Mouse (Mus musculus) heart, embryonic 15.5 days (tissue): Measurements from ENCODE around the gene Hras. TPM values are rescaled to one million over a fixed set of nuclear protein-coding genes. Genes with fewer than 3 reads are reported as not detected.

Source experiments
- ATAC-seq: fragments of 200-750 bp; cut with Nextera tagmentation; replicated peaks from 2 replicates; pipeline ENCODE4 v1.8.0; 2017; ENCODE audit warnings: low read depth, moderate TSS enrichment; ENCODE audit not compliant: insufficient number of reproducible peaks, insufficient read depth, low FRiP score
- H3K27ac ChIP-seq: fragments of 300-500 bp; sonication (generic); 2 replicates; pipeline ENCODE4 v1.5.1; 2015; ENCODE audit warnings: mild to moderate bottlenecking, inconsistent platforms
- H3K27me3 ChIP-seq: fragments of 300-500 bp; sonication (generic); 2 replicates; pipeline ENCODE4 v1.6.1; 2015; ENCODE audit warnings: inconsistent platforms
- H3K36me3 ChIP-seq: fragments of 300-500 bp; sonication (generic); 2 replicates; pipeline ENCODE4 v1.6.1; 2015; ENCODE audit warnings: mild to moderate bottlenecking, inconsistent platforms
- H3K4me1 ChIP-seq: fragments of 300-500 bp; sonication (generic); replicated peaks from 2 replicates; pipeline ENCODE4 v1.6.1; 2015; ENCODE audit warnings: inconsistent platforms
- H3K4me2 ChIP-seq: fragments of 300-500 bp; sonication (generic); 2 replicates; pipeline ENCODE4 v1.6.1; 2015; ENCODE audit warnings: inconsistent platforms, mild to moderate bottlenecking, moderate library complexity
- H3K4me3 ChIP-seq: fragments of 300-500 bp; sonication (generic); 2 replicates; pipeline ENCODE4 v1.5.1; 2015; ENCODE audit warnings: mild to moderate bottlenecking, inconsistent platforms
- H3K9ac ChIP-seq: fragments of 300-500 bp; sonication (generic); 2 replicates; pipeline ENCODE4 v1.6.1; 2015; ENCODE audit warnings: mild to moderate bottlenecking, inconsistent platforms
- H3K9me3 ChIP-seq: fragments of 300-500 bp; sonication (generic); replicated peaks from 2 replicates; pipeline ENCODE4 v1.6.1; 2016; ENCODE audit warnings: inconsistent platforms
- WGBS: fragments of 180-500 bp; shearing (Covaris S2); methylation state at CpG from one replicate; pipeline ENCODE4 v1.1.7; 2015; ENCODE audit warnings: mixed read lengths; 5-methylcytosine and 5-hydroxymethylcytosine counted together
- polyA plus RNA-seq: library from polyadenylated mRNA; unstranded; fragments of >200 nt; fragmentation: Nextera tagmentation; extraction: Ambion mirVana; gene quantifications from 2 replicates; pipeline ENCODE4 v1.2.1, GENCODE M21; 2015

The Hras gene
- polyA plus RNA-seq, 1 experiment from 2014 or later, result 74.4 TPM

DNA sequence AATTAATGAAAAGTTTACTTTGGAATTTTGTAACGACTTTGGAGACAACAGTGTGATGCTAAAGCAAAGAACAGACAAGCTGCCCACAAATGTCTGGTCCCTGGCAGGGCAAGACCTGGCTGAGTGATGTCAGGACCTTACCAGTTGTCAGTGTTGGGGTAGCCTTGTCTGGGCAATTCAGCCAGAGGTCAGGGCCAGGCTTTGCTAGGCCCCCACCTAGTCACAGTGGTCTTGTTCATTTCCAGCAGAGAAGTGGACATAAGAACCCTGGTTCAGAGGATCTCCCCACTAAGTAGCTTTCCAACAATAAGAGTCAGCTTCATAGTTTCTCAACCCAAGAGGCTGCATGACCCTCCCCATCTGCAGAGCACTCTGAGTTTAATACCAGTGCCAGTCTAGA lies 26.6 kb upstream of the Hras start:
- H3K27me3 ChIP-seq, result no peaks in the 10 kb centered on the region
- H3K9me3 ChIP-seq, result no peaks in the 10 kb centered on the region
- H3K4me2 ChIP-seq, result peak overlapping the region; percentile 89
- peak overlapping the region; percentile 66 for H3K4me3 ChIP-seq
- ATAC-seq, result no peak
- 0 out of 2 replicates have a peak overlapping the region, but pooled peaks have one; percentile 89 for H3K27ac ChIP-seq
- no peaks in the 10 kb centered on the region for H3K36me3 ChIP-seq
- H3K4me1 ChIP-seq, result peaks cover 44% of the 10 kb centered on the region
- WGBS, result 78% methylated on average over 1 of the region's 1 CpGs
- H3K9ac ChIP-seq, result peak overlapping the region; percentile 85; the same call in 1 of the 2 replicates

DNA sequence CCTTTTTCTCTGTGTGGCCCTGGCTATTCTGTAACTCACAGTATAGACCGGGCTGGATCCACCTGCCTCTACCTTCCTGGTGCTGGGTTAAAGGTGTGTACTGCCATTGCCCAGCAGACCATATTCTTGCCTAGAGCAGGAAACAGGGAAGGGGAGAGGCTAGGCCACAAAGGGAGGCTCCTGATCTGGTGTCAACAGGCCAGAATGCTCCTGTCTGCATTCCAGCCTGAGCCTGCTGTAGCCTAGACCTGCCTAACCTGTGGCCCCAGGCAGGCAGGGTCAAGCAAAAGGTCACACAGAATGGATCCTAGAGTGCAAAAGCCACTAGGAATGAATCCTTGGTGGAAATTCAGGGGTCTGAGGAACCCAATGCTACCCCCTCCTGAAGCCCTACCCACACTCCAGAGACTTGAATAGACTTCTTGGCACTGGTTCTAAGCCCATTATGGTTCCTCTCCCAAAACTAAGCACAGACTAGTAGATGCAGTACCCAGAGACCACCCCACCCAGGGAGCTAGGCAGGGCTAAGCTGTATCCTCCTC lies 25.8 kb upstream of the Hras start:
- H3K4me1 ChIP-seq, result peaks cover 50% of the 10 kb centered on the region
- no peaks in the 10 kb centered on the region for H3K27me3 ChIP-seq
- H3K4me3 ChIP-seq, result no peak overlapping the region
- 0 out of 2 replicates have a peak overlapping the region, but pooled peaks have one; percentile 89 for H3K4me2 ChIP-seq
- no peak overlapping the region for H3K9ac ChIP-seq
- no peaks in the 10 kb centered on the region for H3K9me3 ChIP-seq
- no peaks in the 10 kb centered on the region for H3K36me3 ChIP-seq
- WGBS, result 92% methylated on average over 1 of the region's 1 CpGs
- no peak for ATAC-seq
- H3K27ac ChIP-seq, result no peak overlapping the region

DNA sequence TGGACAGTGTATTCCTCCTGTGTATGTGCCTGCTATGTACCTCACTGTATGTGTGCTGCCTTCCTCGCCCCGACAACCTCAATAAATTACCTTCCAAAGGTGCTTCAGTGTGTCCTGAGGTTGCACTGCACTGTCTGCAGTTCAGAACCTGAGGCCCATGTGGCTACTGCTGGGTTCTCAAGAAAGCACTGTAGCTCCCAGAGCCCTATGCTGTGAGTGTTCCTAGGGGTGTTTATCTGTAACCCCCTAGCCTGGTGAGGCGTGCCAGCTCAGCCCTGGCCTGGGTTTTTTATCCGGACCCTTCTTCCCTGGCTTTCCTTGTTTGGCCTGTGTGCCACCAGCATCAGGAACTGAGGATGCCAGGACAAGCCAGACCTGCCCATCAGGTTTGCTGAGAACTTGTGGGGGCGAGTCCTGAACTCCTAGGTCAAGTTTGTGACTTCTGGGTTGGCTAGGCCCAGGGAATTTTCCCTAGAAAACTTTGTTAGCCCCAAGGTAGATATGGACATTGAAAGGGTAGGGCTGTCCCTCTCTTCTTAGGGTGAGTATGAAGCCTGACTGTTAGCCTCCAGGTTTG lies 24.8 kb upstream of the Hras start:
- ATAC-seq, result no peak
- 0 out of 2 replicates have a peak overlapping the region, but pooled peaks have one; percentile 4 for H3K9ac ChIP-seq
- no peaks in the 10 kb centered on the region for H3K9me3 ChIP-seq
- H3K4me2 ChIP-seq, result no peak overlapping the region
- H3K27ac ChIP-seq, result no peak overlapping the region
- no peaks in the 10 kb centered on the region for H3K27me3 ChIP-seq
- 85% methylated on average over 5 of the region's 5 CpGs for WGBS
- no peak overlapping the region for H3K4me3 ChIP-seq
- H3K4me1 ChIP-seq, result peaks cover 50% of the 10 kb centered on the region
- no peaks in the 10 kb centered on the region for H3K36me3 ChIP-seq

DNA sequence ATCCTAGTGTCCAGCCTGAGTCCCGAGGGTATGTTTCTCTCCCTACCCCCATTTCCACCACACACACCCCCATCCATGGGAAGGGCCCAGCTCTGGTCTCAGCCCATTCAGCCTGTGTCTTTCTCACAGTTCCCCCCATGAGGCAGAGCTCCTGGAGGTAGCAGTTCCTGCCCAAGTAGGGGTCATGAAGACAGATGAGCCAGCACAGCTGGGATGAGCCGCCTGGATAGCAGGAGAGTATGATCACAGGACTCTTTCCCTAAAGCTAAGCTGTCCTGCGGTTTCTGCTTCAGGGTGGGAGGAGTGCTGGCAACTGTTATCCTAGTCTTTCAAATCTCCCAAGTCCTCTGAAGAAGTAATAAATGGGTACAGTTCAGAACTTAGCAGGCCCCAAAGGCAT lies 24.3 kb upstream of the Hras start:
- no peaks in the 10 kb centered on the region for H3K27me3 ChIP-seq
- no peaks in the 10 kb centered on the region for H3K36me3 ChIP-seq
- no peak overlapping the region for H3K4me2 ChIP-seq
- 87% methylated on average over 3 of the region's 3 CpGs for WGBS
- no peak overlapping the region for H3K27ac ChIP-seq
- peaks cover 49% of the 10 kb centered on the region for H3K4me1 ChIP-seq
- no peak for ATAC-seq
- no peaks in the 10 kb centered on the region for H3K9me3 ChIP-seq
- H3K9ac ChIP-seq, result no peak overlapping the region
- no peak overlapping the region for H3K4me3 ChIP-seq

DNA sequence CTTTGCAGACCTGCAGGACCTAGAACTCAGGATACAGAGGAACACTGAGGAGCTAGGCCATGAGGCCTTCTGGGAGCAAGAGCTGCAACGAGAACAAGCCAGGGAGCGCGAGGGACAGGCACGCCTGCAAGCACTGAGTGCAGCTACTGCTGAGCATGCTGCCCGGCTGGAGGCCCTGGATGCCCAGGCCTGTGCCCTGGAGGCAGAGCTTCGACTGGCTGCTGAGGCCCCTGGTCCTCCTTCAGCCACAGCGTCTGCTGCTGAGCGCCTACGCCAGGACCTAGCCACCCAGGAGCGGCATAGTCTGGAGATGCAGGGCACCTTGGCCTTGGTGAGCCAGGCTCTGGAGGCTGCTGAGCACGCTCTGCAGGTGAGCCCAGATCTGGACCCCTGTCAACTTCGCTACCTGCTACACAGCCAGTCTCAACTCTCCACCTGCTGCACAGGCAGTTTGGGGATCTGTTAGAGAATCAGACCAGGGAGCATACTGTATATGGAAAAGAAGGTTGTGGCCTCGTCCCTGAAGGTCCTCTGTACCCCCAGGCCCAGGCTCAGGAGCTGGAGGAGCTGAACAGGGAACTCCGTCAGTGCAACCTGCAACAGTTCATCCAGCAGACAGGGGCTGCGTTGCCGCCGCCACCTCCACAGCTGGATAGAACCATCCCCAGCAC lies 23.7 kb upstream of the Hras start:
- Histone ChIP-seq H3K4me1 (peaks cover 43% of the 10 kb centered on the region), H3K9me3 (no peaks in the 10 kb centered on the region), H3K36me3 (no peaks in the 10 kb centered on the region), H3K9ac (no peak overlapping the region), H3K4me2 (peak overlapping the region; percentile 98), H3K27me3 (no peaks in the 10 kb centered on the region), H3K27ac (no peak overlapping the region), H3K4me3 (no peak overlapping the region; the same call in 1 of the 2 replicates)
- no peak for ATAC-seq
- 86% methylated on average over 17 of the region's 17 CpGs for WGBS

DNA sequence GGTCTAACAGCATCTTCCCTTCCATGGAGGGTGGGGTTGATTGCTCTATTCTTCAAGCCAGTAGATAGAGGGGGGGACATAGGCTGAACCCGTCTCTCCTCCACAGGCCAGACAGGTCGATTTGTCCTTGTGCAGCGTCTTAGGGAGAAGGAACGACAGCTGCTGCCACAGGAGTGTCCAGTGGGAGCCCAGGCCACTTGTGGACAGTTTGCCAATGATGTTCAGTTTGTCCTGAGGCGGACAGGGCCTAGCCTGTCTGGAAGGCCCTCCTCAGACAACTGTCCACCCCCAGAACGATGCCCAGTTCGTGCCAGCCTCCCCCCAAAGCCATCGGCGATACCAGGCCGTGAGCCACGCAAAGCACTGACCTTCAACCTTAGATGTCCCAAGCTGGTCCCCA lies 23.1 kb upstream of the Hras start:
- Histone ChIP-seq H3K9ac (peak overlapping the region; percentile 75; the same call in 1 of the 2 replicates), H3K27me3 (no peaks in the 10 kb centered on the region), H3K4me3 (peak overlapping the region; percentile 76), H3K4me2 (peak overlapping the region; percentile 98), H3K36me3 (no peaks in the 10 kb centered on the region), H3K4me1 (peaks cover 37% of the 10 kb centered on the region), H3K27ac (peak overlapping the region; percentile 85; the same call in 1 of the 2 replicates), H3K9me3 (no peaks in the 10 kb centered on the region)
- 83% methylated on average over 11 of the region's 11 CpGs for WGBS
- no peak for ATAC-seq

DNA sequence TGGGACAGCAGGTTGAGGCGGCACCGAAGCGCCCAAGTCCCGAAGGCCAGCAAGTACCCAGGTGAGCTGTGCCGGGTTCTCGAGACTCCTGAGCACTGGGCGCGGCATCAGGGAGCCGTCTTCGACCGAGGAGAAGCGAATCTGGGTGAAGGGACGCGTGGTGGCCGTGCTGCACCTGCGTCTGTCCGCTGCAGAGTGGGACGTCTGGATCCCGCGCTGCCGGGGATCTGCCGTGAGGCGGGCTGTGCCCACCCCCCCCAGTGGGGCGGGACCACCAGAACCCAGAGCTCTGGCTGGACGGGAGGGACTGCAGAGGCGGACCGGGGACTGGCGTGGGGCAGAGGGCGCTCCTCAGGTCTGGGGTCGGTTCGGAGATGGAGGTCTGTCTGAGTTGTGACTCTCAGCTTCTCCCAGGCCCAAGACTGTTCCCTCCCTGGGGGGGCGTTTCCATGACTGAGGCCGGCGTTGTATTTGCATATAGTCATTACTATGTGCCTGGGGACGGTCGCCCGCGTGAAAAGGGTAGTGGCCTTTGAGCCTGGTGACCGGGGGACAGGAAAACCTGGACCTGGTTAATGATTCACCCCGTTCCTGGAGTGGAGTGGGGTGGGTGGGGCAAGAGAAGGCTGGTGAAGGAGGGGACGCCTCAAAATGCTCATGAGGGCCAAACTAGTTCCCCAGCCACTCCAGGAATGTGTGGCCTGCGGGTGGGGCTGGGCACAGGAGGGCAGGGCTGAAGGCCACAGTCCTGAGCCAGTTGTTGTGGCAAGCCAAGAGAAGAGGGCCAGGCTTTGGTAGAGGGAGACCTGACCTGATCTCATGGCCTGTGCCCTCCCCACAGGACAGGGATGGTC lies 22.3 kb upstream of the Hras start:
- peaks cover 34% of the 10 kb centered on the region for H3K4me1 ChIP-seq
- H3K9ac ChIP-seq, result peak overlapping the region; percentile 75
- no peaks in the 10 kb centered on the region for H3K27me3 ChIP-seq
- peak overlapping the region; percentile 85 for H3K27ac ChIP-seq
- no peaks in the 10 kb centered on the region for H3K36me3 ChIP-seq
- H3K9me3 ChIP-seq, result no peaks in the 10 kb centered on the region
- WGBS, result under 1% methylated on average over 42 of the region's 42 CpGs
- peak overlapping the region; percentile 76 for H3K4me3 ChIP-seq
- H3K4me2 ChIP-seq, result peak overlapping the region; percentile 98
- peak; percentile 64 for ATAC-seq

DNA sequence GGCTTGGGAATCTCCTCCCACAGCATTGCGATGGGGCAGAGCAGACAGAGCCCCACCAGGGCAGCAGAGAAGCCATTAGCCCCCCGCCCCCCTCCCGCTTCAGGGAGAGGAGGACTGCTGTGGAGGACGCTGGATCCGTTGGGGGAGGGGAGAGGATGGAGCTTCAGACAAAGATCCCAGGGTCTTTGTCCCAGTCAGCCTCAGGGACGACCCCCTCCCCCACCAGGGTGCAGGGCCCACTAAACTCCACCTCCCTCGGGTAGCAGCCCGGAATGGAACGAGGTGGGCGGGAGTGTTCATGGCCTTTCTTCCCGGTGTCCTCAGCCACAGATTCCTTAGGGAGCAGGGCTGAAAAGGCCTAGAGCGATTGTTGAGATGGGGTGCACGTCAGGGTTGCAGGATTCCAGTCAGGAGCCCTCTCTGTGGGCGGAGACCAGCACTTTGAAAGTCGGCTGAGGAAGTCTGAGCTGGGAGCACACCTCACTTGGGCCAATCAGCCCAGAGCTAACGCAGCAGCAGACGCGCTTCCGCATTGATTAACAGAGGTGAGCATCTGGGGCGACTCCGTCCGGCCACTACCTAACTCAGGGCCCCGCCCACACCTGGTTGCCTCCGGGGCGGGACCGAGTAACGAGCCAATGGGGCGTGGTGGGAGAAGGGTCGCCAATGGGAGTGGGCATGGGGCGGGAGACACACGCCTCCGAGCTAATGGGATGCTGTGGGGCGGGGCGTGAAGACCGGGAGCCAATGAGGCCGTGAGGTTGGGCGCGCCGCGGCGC lies 21.5 kb upstream of the Hras start, which contains the start of gene Rassf7:
Gene Rassf7, plus strand, starts transcription at position 760 of the 779 bp plus-strand sequence.
- Histone ChIP-seq H3K27ac (peak within 1 kb of the TSS; percentile 85), H3K9ac (peak within 1 kb of the TSS; percentile 75), H3K4me2 (peak within 1 kb of the TSS; percentile 98), H3K4me3 (peak within 1 kb of the TSS; percentile 76), H3K4me1 (peaks cover 26% of the 10 kb centered on the region), H3K36me3 (no peaks in the 10 kb centered on the region), H3K9me3 (no peaks in the 10 kb centered on the region), H3K27me3 (no peaks in the 10 kb centered on the region)
- ATAC-seq, result peak; percentile 94
- 1% methylated on average over 41 of the region's 41 CpGs for WGBS

DNA sequence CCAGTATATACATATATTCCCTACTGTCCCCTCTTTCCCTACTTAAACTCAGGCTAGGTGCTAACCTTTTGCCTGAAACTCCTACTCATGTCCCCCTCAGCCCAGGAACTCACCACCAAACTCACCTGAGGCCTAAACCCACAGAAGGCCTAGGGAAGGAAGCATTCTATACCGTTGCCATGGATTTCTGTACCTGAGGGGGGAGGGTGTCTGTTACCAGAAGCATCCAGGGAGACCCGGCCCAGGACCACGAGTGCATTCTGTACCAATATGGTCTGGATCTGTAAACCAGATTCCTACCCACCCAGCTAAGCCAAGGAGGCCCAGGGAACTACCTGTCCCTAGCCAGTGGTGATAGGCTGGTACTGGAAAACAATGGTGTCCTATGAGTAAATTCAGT lies 20.5 kb upstream of the Hras start:
- Histone ChIP-seq H3K4me1 (peaks cover 22% of the 10 kb centered on the region), H3K27me3 (no peaks in the 10 kb centered on the region), H3K4me2 (no peak overlapping the region), H3K36me3 (no peaks in the 10 kb centered on the region), H3K27ac (no peak overlapping the region), H3K9ac (no peak overlapping the region), H3K4me3 (no peak overlapping the region), H3K9me3 (no peaks in the 10 kb centered on the region)
- 80% methylated on average over 3 of the region's 3 CpGs for WGBS
- ATAC-seq, result no peak

DNA sequence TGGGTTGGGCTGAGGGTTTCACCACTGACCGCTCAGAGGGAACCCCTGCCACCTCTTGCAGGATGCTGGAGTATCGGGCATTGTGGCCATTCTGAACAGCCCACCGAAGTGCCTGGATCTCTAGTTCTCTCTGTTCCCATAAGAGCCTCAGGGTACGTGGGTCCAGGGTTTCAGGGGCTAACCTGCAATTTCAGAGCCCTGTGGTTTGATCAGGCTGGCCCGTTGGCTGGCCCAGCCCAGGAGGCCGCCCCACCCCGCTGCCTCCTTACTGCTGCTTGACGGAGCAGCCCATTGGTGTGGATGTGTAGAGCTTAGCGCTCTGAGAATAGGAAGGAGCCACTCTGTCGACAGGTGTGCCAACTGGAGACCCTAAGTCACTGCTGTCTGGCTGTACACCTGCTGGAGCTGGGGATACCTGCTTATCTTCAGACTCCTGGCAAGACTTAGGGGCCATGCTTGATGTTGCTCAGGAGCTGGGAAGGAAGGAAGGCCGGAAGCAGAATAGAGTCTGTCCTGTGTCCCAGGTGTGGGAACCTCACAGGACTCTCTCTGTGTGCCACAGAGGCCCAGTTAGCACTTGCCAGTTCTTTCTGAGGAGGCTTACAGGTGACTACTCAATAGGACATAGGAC lies 19.9 kb upstream of the Hras start, which contains the start of gene Lmntd2:
Gene Lmntd2, minus strand, starts transcription at position 476 of the 631 bp plus-strand sequence.
- Histone ChIP-seq H3K4me1 (peaks cover 22% of the 10 kb centered on the region), H3K9ac (peak within 1 kb of the TSS; percentile 50), H3K4me3 (peak within 1 kb of the TSS; percentile 76), H3K36me3 (no peaks in the 10 kb centered on the region), H3K4me2 (peak within 1 kb of the TSS; percentile 98), H3K27me3 (no peaks in the 10 kb centered on the region), H3K27ac (peak within 1 kb of the TSS; percentile 52), H3K9me3 (no peaks in the 10 kb centered on the region)
- WGBS, result 92% methylated on average over 11 of the region's 11 CpGs
- ATAC-seq, result no peak
